Mouse (Mus musculus): Measurements from ENCODE around the gene Gpr84.
A peak's percentile ranks its signal among the peaks of the same experiment; 100 is the strongest.

- TF ChIP-seq CTCF (IDR thresholded peaks at IDR 0.05; ENCODE audit: low read depth, low read length) (no peak), POLR2A (IDR thresholded peaks at IDR 0.05; ENCODE audit: insufficient read depth, low read length) (peak; percentile 78)
Observed at GRCm38 (mm10) chr15:103272419-103273279, 37.8 kb downstream of the Gpr84 start, which contains the start of gene Copz1.
